Mouse (Mus musculus): Measurements from ENCODE around the gene Sh2d4b. TPM values are rescaled to one million over a fixed set of nuclear protein-coding genes. Genes with fewer than 3 reads are reported as not detected.

Sh2d4b gene
- polyA plus RNA-seq, 1 experiment from 2014 or later: 0.39 TPM

GRCm38 (mm10) chr14:40886428-40887202 is 6.5 kb downstream of the Sh2d4b start:
- no peaks in the 10 kb centered on the region for H3K36me3 ChIP-seq
- H3K4me2 ChIP-seq: no peak overlapping the region
- no peaks in the 10 kb centered on the region for H3K4me1 ChIP-seq
- no peaks in the 10 kb centered on the region for H3K27me3 ChIP-seq (replicated peaks)
- no peak overlapping the region for H3K9ac ChIP-seq
- 84% methylated on average over 6 of the region's 6 CpGs for WGBS
- H3K4me3 ChIP-seq (replicated peaks): no peak overlapping the region
- no peak for ATAC-seq (ENCODE audit: insufficient read depth, low FRiP score, low read depth)
- no peak overlapping the region for H3K27ac ChIP-seq
- H3K9me3 ChIP-seq: no peaks in the 10 kb centered on the region

- H3K9ac ChIP-seq: no peak overlapping the region
- H3K4me3 ChIP-seq (replicated peaks): no peak overlapping the region
- H3K36me3 ChIP-seq: no peaks in the 10 kb centered on the region
- no peaks in the 10 kb centered on the region for H3K27me3 ChIP-seq (replicated peaks)
- no peak overlapping the region for H3K27ac ChIP-seq
- ATAC-seq (ENCODE audit: insufficient read depth, low FRiP score, low read depth): no peak
- no peaks in the 10 kb centered on the region for H3K9me3 ChIP-seq
- no peaks in the 10 kb centered on the region for H3K4me1 ChIP-seq
- 39% methylated on average over 1 of the region's 1 CpGs for WGBS
- H3K4me2 ChIP-seq: no peak overlapping the region
Observed at GRCm38 (mm10) chr14:40885752-40886151, 7.3 kb downstream of the Sh2d4b start.

GRCm38 (mm10) chr14:40885225-40885624 is 7.8 kb downstream of the Sh2d4b start:
- Histone ChIP-seq H3K9me3 (no peaks in the 10 kb centered on the region), H3K4me3 (replicated peaks) (no peak overlapping the region), H3K27me3 (replicated peaks) (no peaks in the 10 kb centered on the region), H3K36me3 (no peaks in the 10 kb centered on the region), H3K4me1 (no peaks in the 10 kb centered on the region), H3K9ac (no peak overlapping the region), H3K4me2 (no peak overlapping the region), H3K27ac (no peak overlapping the region)
- no peak for ATAC-seq (ENCODE audit: insufficient read depth, low FRiP score, low read depth)
- 22% methylated on average over 4 of the region's 4 CpGs for WGBS

GRCm38 (mm10) chr14:40874565-40874964 is 18.5 kb downstream of the Sh2d4b start:
- ATAC-seq (ENCODE audit: insufficient read depth, low FRiP score, low read depth): no peak
- no peaks in the 10 kb centered on the region for H3K4me1 ChIP-seq
- H3K9ac ChIP-seq: no peak overlapping the region
- H3K4me2 ChIP-seq: no peak overlapping the region
- H3K4me3 ChIP-seq (replicated peaks): no peak overlapping the region
- H3K27ac ChIP-seq: no peak overlapping the region
- H3K9me3 ChIP-seq: no peaks in the 10 kb centered on the region
- H3K36me3 ChIP-seq: no peaks in the 10 kb centered on the region
- no peaks in the 10 kb centered on the region for H3K27me3 ChIP-seq (replicated peaks)

- no peak overlapping the region for H3K4me3 ChIP-seq (replicated peaks)
- no peak overlapping the region for H3K4me2 ChIP-seq
- no peak overlapping the region for H3K27ac ChIP-seq
- no peaks in the 10 kb centered on the region for H3K27me3 ChIP-seq (replicated peaks)
- H3K4me1 ChIP-seq: no peaks in the 10 kb centered on the region
- no peak for ATAC-seq (ENCODE audit: insufficient read depth, low FRiP score, low read depth)
- 75% methylated on average over 5 of the region's 5 CpGs for WGBS
- no peaks in the 10 kb centered on the region for H3K36me3 ChIP-seq
- H3K9me3 ChIP-seq: no peaks in the 10 kb centered on the region
- H3K9ac ChIP-seq: no peak overlapping the region
Observed at GRCm38 (mm10) chr14:40873961-40874360, 19.1 kb downstream of the Sh2d4b start.

- no peak overlapping the region for H3K4me3 ChIP-seq (replicated peaks)
- 62% methylated on average over 3 of the region's 3 CpGs for WGBS
- H3K9me3 ChIP-seq: no peaks in the 10 kb centered on the region
- no peaks in the 10 kb centered on the region for H3K4me1 ChIP-seq
- H3K27ac ChIP-seq: no peak overlapping the region
- no peak overlapping the region for H3K4me2 ChIP-seq
- ATAC-seq (ENCODE audit: insufficient read depth, low FRiP score, low read depth): no peak
- H3K27me3 ChIP-seq (replicated peaks): no peaks in the 10 kb centered on the region
- H3K36me3 ChIP-seq: no peaks in the 10 kb centered on the region
- H3K9ac ChIP-seq: no peak overlapping the region
Observed at GRCm38 (mm10) chr14:40870598-40870997, 22.5 kb downstream of the Sh2d4b start.

- Histone ChIP-seq H3K4me1 (no peaks in the 10 kb centered on the region), H3K27ac (no peak overlapping the region), H3K4me2 (no peak overlapping the region), H3K4me3 (replicated peaks) (no peak overlapping the region), H3K27me3 (replicated peaks) (no peaks in the 10 kb centered on the region), H3K9me3 (no peaks in the 10 kb centered on the region), H3K36me3 (no peaks in the 10 kb centered on the region), H3K9ac (no peak overlapping the region)
- WGBS: 61% methylated on average over 6 of the region's 6 CpGs
- ATAC-seq (ENCODE audit: insufficient read depth, low FRiP score, low read depth): no peak
Observed at GRCm38 (mm10) chr14:40864811-40865514, 28.1 kb downstream of the Sh2d4b start.

- H3K4me2 ChIP-seq: no peak overlapping the region
- H3K36me3 ChIP-seq: no peaks in the 10 kb centered on the region
- ATAC-seq (ENCODE audit: insufficient read depth, low FRiP score, low read depth): no peak
- H3K9ac ChIP-seq: no peak overlapping the region
- no peak overlapping the region for H3K4me3 ChIP-seq (replicated peaks)
- 79% methylated on average over 3 of the region's 3 CpGs for WGBS
- no peaks in the 10 kb centered on the region for H3K27me3 ChIP-seq (replicated peaks)
- no peaks in the 10 kb centered on the region for H3K4me1 ChIP-seq
- H3K9me3 ChIP-seq: no peaks in the 10 kb centered on the region
- no peak overlapping the region for H3K27ac ChIP-seq
Observed at GRCm38 (mm10) chr14:40863659-40864058, 29.4 kb downstream of the Sh2d4b start.

- H3K4me1 ChIP-seq: no peaks in the 10 kb centered on the region
- H3K36me3 ChIP-seq: no peaks in the 10 kb centered on the region
- no peak for ATAC-seq (ENCODE audit: insufficient read depth, low FRiP score, low read depth)
- H3K27ac ChIP-seq: no peak overlapping the region
- no peak overlapping the region for H3K4me2 ChIP-seq
- H3K27me3 ChIP-seq (replicated peaks): no peaks in the 10 kb centered on the region
- no peak overlapping the region for H3K9ac ChIP-seq
- H3K9me3 ChIP-seq: no peaks in the 10 kb centered on the region
- H3K4me3 ChIP-seq (replicated peaks): no peak overlapping the region
Observed at GRCm38 (mm10) chr14:40863022-40863421, 30.0 kb downstream of the Sh2d4b start.

GRCm38 (mm10) chr14:40852978-40853377 is 40.1 kb downstream of the Sh2d4b start:
- no peak for ATAC-seq (ENCODE audit: insufficient read depth, low FRiP score, low read depth)
- no peak overlapping the region for H3K4me2 ChIP-seq
- no peak overlapping the region for H3K27ac ChIP-seq
- H3K4me3 ChIP-seq (replicated peaks): no peak overlapping the region
- no peaks in the 10 kb centered on the region for H3K9me3 ChIP-seq
- no peaks in the 10 kb centered on the region for H3K4me1 ChIP-seq
- no peak overlapping the region for H3K9ac ChIP-seq
- H3K36me3 ChIP-seq: no peaks in the 10 kb centered on the region
- no peaks in the 10 kb centered on the region for H3K27me3 ChIP-seq (replicated peaks)
- 59% methylated on average over 5 of the region's 5 CpGs for WGBS

- no peaks in the 10 kb centered on the region for H3K4me1 ChIP-seq
- no peaks in the 10 kb centered on the region for H3K27me3 ChIP-seq (replicated peaks)
- H3K36me3 ChIP-seq: no peaks in the 10 kb centered on the region
- no peak overlapping the region for H3K4me2 ChIP-seq
- H3K4me3 ChIP-seq (replicated peaks): no peak overlapping the region
- no peak overlapping the region for H3K27ac ChIP-seq
- ATAC-seq (ENCODE audit: insufficient read depth, low FRiP score, low read depth): no peak
- no peaks in the 10 kb centered on the region for H3K9me3 ChIP-seq
- H3K9ac ChIP-seq: no peak overlapping the region
Observed at GRCm38 (mm10) chr14:40837397-40837796, 55.7 kb downstream of the Sh2d4b start.

- Histone ChIP-seq H3K4me2 (peak overlapping the region; percentile 21; the same call in 1 of the 2 replicates), H3K27ac (no peak overlapping the region), H3K4me3 (replicated peaks) (no peak overlapping the region), H3K27me3 (replicated peaks) (no peaks in the 10 kb centered on the region), H3K4me1 (no peaks in the 10 kb centered on the region), H3K9ac (no peak overlapping the region), H3K36me3 (no peaks in the 10 kb centered on the region), H3K9me3 (no peaks in the 10 kb centered on the region)
- WGBS: 70% methylated on average over 9 of the region's 9 CpGs
- ATAC-seq (ENCODE audit: insufficient read depth, low FRiP score, low read depth): no peak
Observed at GRCm38 (mm10) chr14:40830505-40830904, 62.6 kb downstream of the Sh2d4b start.
